ENCODE assay signal across 10 mouse cellular contexts in the genomic region with DNA sequence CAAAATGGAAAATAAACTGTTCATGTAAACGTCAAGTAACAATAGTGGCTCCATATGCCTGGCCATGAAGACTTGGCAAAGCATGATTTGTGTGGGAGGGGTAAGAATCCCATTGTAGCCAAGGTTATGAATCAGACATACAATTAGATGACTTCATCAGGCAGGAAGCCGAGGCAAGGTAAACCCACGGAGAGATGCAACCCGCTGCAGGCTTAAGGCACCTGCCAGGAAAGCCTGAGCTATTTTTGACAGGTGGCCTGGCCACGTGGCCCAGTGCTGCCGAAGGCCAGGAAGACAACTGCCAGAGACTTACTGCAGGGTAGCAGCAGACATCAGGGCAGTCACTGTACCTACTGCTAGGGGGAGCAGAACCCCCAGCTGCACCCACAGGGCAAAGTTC. TPM values are rescaled to one million over a fixed set of nuclear protein-coding genes. Genes with fewer than 3 reads are reported as not detected.
DNase-seq lines count a peak whose midpoint lies in the region; ATAC-seq and TF ChIP-seq lines count a peak whose summit lies in the region.
"Had no signal": no experiment of that assay in that cellular context is flagged by ENCODE, and none has a peak within 500 bp of the region (broad histone marks: within the 10 kb centered on the region; RNA-seq: fewer than 3 reads in every experiment).

No protein-coding gene starts in this region.

- H3K36me3 ChIP-seq in embryonic facial prominence, embryonic 14.5 days (ENCODE audit: control insufficient read depth, insufficient read depth, low read length): no peaks in the 10 kb centered on the region
- no peaks in the 10 kb centered on the region for H3K36me3 ChIP-seq in embryonic facial prominence, embryonic 10.5 days (replicated peaks)
- H3K36me3 ChIP-seq in C2C12 (ENCODE audit: control insufficient read depth, insufficient read depth): peaks cover 11% of the 10 kb centered on the region
- H3K36me3 ChIP-seq: forebrain, embryonic 15.5 days had no signal

- no peaks in the 10 kb centered on the region for H3K79me3 ChIP-seq in C2C12 (ENCODE audit: low read depth)

- ATAC-seq in embryonic facial prominence, embryonic 14.5 days (ENCODE audit: low read depth): no peak
- no peak for ATAC-seq in megakaryocyte, adult 5-6 weeks (ENCODE audit: poor library complexity, severe bottlenecking)
- no peak for ATAC-seq in erythroblast, adult 5-6 weeks (replicated peaks; ENCODE audit: low FRiP score, poor library complexity, severe bottlenecking)
- ATAC-seq: forebrain, embryonic 15.5 days had no signal

- intact Hi-C loops in left cerebral cortex, postnatal 4 days (cut with DNase I): no loop called here

- H3K27ac ChIP-seq in embryonic facial prominence, embryonic 14.5 days (replicated peaks; ENCODE audit: low read depth, low read length): no peak overlapping the region
- H3K27ac ChIP-seq in embryonic facial prominence, embryonic 10.5 days (replicated peaks): no peak overlapping the region
- H3K27ac ChIP-seq: forebrain, embryonic 15.5 days; hindbrain, embryonic 14.5 days had no signal

- peak; percentile 30 for DNase-seq in embryonic facial prominence, embryonic 14.5 days (ENCODE audit: low spot score)
- DNase-seq in embryonic facial prominence, embryonic 10.5 days (ENCODE audit: low spot score): no peak
- peak; percentile 67 for DNase-seq in fat pad, adult 2 months (ENCODE audit: extremely low read depth, low read depth, low spot score)
- DNase-seq in left cerebral cortex, postnatal 4 days: peak; percentile 42
- no peak for DNase-seq in urinary bladder, postnatal 14 days (ENCODE audit: low spot score)

- H3K4me3 ChIP-seq in embryonic facial prominence, embryonic 14.5 days (ENCODE audit: low read depth, low read length): no peak overlapping the region
- H3K4me3 ChIP-seq in embryonic facial prominence, embryonic 10.5 days: no peak overlapping the region
- no peak overlapping the region for H3K4me3 ChIP-seq in C2C12 (ENCODE audit: insufficient read depth, poor library complexity, severe bottlenecking)
- H3K4me3 ChIP-seq: forebrain, embryonic 15.5 days had no signal

- 54% methylated on average over 6 of the region's 6 CpGs for WGBS in embryonic facial prominence, embryonic 14.5 days
- WGBS in embryonic facial prominence, embryonic 10.5 days: 75% methylated on average over 6 of the region's 6 CpGs

- no peak overlapping the region for H3ac ChIP-seq in C2C12 (ENCODE audit: control insufficient read depth, insufficient read length, low read depth)

- H3K4me2 ChIP-seq in embryonic facial prominence, embryonic 14.5 days (ENCODE audit: low read depth, low read length): no peak overlapping the region
- H3K4me2 ChIP-seq: forebrain, embryonic 15.5 days; hindbrain, embryonic 14.5 days had no signal

- H3K79me2 ChIP-seq in C2C12 (ENCODE audit: control insufficient read depth, insufficient read depth): no peaks in the 10 kb centered on the region

- no peaks in the 10 kb centered on the region for H3K9me3 ChIP-seq in embryonic facial prominence, embryonic 14.5 days (ENCODE audit: control insufficient read depth, low read length)
- no peaks in the 10 kb centered on the region for H3K9me3 ChIP-seq in embryonic facial prominence, embryonic 10.5 days
- H3K9me3 ChIP-seq: forebrain, embryonic 15.5 days had no signal

- H3K9ac ChIP-seq in embryonic facial prominence, embryonic 14.5 days (ENCODE audit: low read depth, low read length): no peak overlapping the region
- H3K9ac ChIP-seq: forebrain, embryonic 15.5 days; hindbrain, embryonic 14.5 days had no signal

- TF ChIP-seq CTCF in C2C12 (IDR thresholded peaks at IDR 0.05; ENCODE audit: control insufficient read depth, insufficient read depth, insufficient read length): no peak

- H3K4me1 ChIP-seq in embryonic facial prominence, embryonic 14.5 days (ENCODE audit: control insufficient read depth, insufficient read depth, low read length): no peaks in the 10 kb centered on the region
- H3K4me1 ChIP-seq in embryonic facial prominence, embryonic 10.5 days: no peaks in the 10 kb centered on the region
- H3K4me1 ChIP-seq: forebrain, embryonic 15.5 days had no signal

- H3K27me3 ChIP-seq in embryonic facial prominence, embryonic 14.5 days (replicated peaks; ENCODE audit: control insufficient read depth, insufficient read depth, low read length): no peaks in the 10 kb centered on the region
- no peaks in the 10 kb centered on the region for H3K27me3 ChIP-seq in embryonic facial prominence, embryonic 10.5 days (replicated peaks; ENCODE audit: low read depth, poor library complexity, severe bottlenecking)
- no peaks in the 10 kb centered on the region for H3K27me3 ChIP-seq in C2C12 (ENCODE audit: control insufficient read depth, insufficient read depth, insufficient read length)
- H3K27me3 ChIP-seq: forebrain, embryonic 15.5 days had no signal

TF ChIP-seq in C2C12, 6 proteins besides CTCF, POLR2A, EP300 and RAD21:
- TF ChIP-seq USF1 (IDR thresholded peaks at IDR 0.05; ENCODE audit: low read depth) (peak; percentile 92), FOSL1 (IDR thresholded peaks at IDR 0.05; ENCODE audit: insufficient read depth, low read length, poor library complexity, severe bottlenecking) (no peak), MYOG (IDR thresholded peaks at IDR 0.05; ENCODE audit: control insufficient read depth, extremely low read depth, insufficient read length) (no peak), CEBPB (IDR thresholded peaks at IDR 0.05; ENCODE audit: low read depth) (no peak), MYOD1 (IDR thresholded peaks at IDR 0.05; ENCODE audit: control insufficient read depth, insufficient read length, low read depth) (peak; percentile 92), MAX (IDR thresholded peaks at IDR 0.05) (peak; percentile 97)

RNA-seq across cellular contexts. Expression of a gene that starts 16.3 kb away (rescaled TPM):
- 19.9 and 30.6 TPM in 2 replicates for polyA plus RNA-seq in embryonic facial prominence, embryonic 14.5 days (2014; fragmentation: Nextera tagmentation; extraction: Ambion mirVana)
- not detected in 2 replicates for polyA plus RNA-seq in embryonic facial prominence, embryonic 10.5 days (2016; fragmentation: Nextera tagmentation; extraction: Ambion mirVana)
- not detected for polyA plus RNA-seq in C2C12 (2012; fragmentation: generic; extraction: Trizol)
- not detected for total RNA-seq in left cerebral cortex, postnatal 4 days (2021)
- total RNA-seq in megakaryocyte, adult 5-6 weeks (2015): not detected in 2 replicates
- total RNA-seq in megakaryocyte, adult 5-6 weeks (2017): not detected in 2 replicates
- not detected in 2 replicates for total RNA-seq in erythroblast, adult 5-6 weeks (2015; ENCODE audit: low replicate concordance)
- total RNA-seq in erythroblast, adult 5-6 weeks (2017; ENCODE audit: low replicate concordance): not detected in 2 replicates
- polyA plus RNA-seq: forebrain, embryonic 15.5 days had no signal

RNA-seq across cellular contexts. Expression of a gene that starts 23.3 kb away (rescaled TPM):
- polyA plus RNA-seq in embryonic facial prominence, embryonic 14.5 days (2014; fragmentation: Nextera tagmentation; extraction: Ambion mirVana): not detected in 2 replicates
- polyA plus RNA-seq in embryonic facial prominence, embryonic 10.5 days (2016; fragmentation: Nextera tagmentation; extraction: Ambion mirVana): not detected in 2 replicates
- polyA plus RNA-seq in C2C12 (2012; fragmentation: generic; extraction: Trizol): not detected
- under 1 TPM; 0.70 to 0.95 TPM for total RNA-seq in left cerebral cortex, postnatal 4 days (2021)
- not detected in 2 replicates for total RNA-seq in megakaryocyte, adult 5-6 weeks (2015)
- total RNA-seq in megakaryocyte, adult 5-6 weeks (2017): not detected in 2 replicates
- total RNA-seq in erythroblast, adult 5-6 weeks (2015; ENCODE audit: low replicate concordance): not detected in 2 replicates
- total RNA-seq in erythroblast, adult 5-6 weeks (2017; ENCODE audit: low replicate concordance): not detected in 2 replicates

Comparison
In these comparisons a context has a peak if more than half of its experiments do, and no peak if none do; other contexts are left out.
1. DNase-seq: peak in embryonic facial prominence, embryonic 14.5 days (single experiment), fat pad, adult 2 months (single experiment) and left cerebral cortex, postnatal 4 days (single experiment); none in embryonic facial prominence, embryonic 10.5 days (single experiment) and urinary bladder, postnatal 14 days (single experiment).